Mouse (Mus musculus): ENCODE measurements around the gene Bod1.

- TF ChIP-seq CTCF (IDR thresholded peaks at IDR 0.05; ENCODE audit: low read depth) = no peak
- no peak for TF ChIP-seq EP300 (IDR thresholded peaks at IDR 0.05; ENCODE audit: low read depth)
Observed at GRCm38 (mm10) chr11:31616722-31617121, 55.0 kb downstream of the Bod1 start.

Data from liver, embryonic 14.5 days (tissue).